Comparison of ENCODE assay signal across 8 mouse cellular contexts in the genomic region with DNA sequence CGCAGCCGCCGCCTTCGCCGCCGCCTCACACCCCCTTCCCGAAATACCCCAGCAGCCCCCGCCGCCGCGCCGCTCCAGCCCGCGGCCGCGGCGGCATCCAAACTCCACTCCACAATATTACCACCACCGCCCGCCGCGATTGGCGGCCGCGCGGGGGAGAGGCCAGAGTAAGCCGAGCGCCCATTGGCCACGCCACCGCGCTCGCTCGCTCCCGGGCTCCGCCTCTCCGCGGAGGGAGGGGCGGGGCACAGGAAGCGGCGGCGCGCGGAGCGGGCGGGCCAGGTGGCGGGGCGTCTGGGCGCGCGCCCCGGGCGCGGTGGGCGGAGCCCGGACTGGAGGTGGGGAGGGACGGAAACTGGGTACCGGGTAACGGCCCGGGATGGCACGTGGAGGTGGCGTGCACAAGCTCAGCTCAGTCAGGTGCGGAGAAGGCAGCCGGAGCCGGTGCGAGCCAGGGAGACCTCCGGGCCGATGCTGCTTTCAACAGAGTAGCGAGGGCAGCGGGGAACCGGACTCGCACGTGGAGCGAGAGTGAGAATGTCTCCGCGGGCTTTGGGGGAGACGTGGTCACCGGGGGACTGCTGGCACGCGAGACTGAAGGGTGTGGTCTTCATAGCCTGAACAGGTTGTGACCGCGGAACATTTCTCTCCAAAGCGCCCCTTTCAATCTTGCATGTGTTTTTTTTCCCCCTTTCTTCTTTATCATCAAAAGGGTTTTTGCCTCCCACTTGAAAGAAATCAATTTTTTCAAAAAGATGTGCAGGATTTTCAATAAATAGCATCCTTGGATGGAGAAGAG. TPM values are rescaled to one million over a fixed set of nuclear protein-coding genes. Genes with fewer than 3 reads are reported as not detected.
A peak's percentile ranks its signal among the peaks of the same experiment; 100 is the strongest.
DNase-seq lines count a peak whose midpoint lies in the region; ATAC-seq and TF ChIP-seq lines count a peak whose summit lies in the region.

A gene (minus strand): TSS at position 81 of the 799 bp plus-strand sequence.

- TF ChIP-seq POLR2A in olfactory bulb, adult 2 months (IDR thresholded peaks at IDR 0.05; ENCODE audit: insufficient read depth, low read depth, low read length), result peak; percentile 59
- TF ChIP-seq POLR2A in thymus, adult 2 months (IDR thresholded peaks at IDR 0.05; ENCODE audit: control insufficient read depth, extremely low read depth, insufficient read depth, low read length, poor library complexity), result peak; percentile 68; the same call in 1 of the 2 replicates

- TF ChIP-seq CTCF in G1E (IDR thresholded peaks at IDR 0.05; ENCODE audit: low read depth, low read length), result no peak
- no peak for TF ChIP-seq CTCF in layer of hippocampus, adult 2 months (conservative IDR thresholded peaks at IDR 0.05)
- no peak for TF ChIP-seq CTCF in lung, embryonic 14.5 days (IDR thresholded peaks at IDR 0.05; ENCODE audit: low read depth)
- TF ChIP-seq CTCF in olfactory bulb, adult 2 months (IDR thresholded peaks at IDR 0.05; ENCODE audit: insufficient read depth, low read depth, low read length), result no peak
- peak; percentile 69 for TF ChIP-seq CTCF in thymus, adult 2 months (IDR thresholded peaks at IDR 0.05; ENCODE audit: borderline replicate concordance, control insufficient read depth, extremely low read depth, insufficient read depth, low read length, poor library complexity)

- peak within 1 kb of the TSS; percentile 88 for H3K9ac ChIP-seq in forebrain, embryonic 16.5 days (replicated peaks; ENCODE audit: low read depth, low read length)
- H3K9ac ChIP-seq in lung, embryonic 14.5 days, result peak within 1 kb of the TSS; percentile 80

- peak within 1 kb of the TSS; percentile 91 for H3K27ac ChIP-seq in forebrain, embryonic 16.5 days (ENCODE audit: low read length)
- H3K27ac ChIP-seq in layer of hippocampus, adult 2 months, result peak within 1 kb of the TSS; percentile 92
- H3K27ac ChIP-seq in lung, embryonic 14.5 days (ENCODE audit: low read depth), result peak within 1 kb of the TSS; percentile 93
- peak within 1 kb of the TSS; percentile 70 for H3K27ac ChIP-seq in olfactory bulb, adult 2 months (ENCODE audit: insufficient read depth, low read depth, low read length)
- H3K27ac ChIP-seq in thymus, adult 2 months (ENCODE audit: control insufficient read depth, insufficient read depth, low read length), result no peak within 1 kb of the TSS

- H3K27me3 ChIP-seq in G1E (ENCODE audit: insufficient read depth, low read length), result no peaks in the 10 kb centered on the region
- H3K27me3 ChIP-seq in forebrain, embryonic 16.5 days (replicated peaks; ENCODE audit: control insufficient read depth, insufficient read depth, low read length), result no peaks in the 10 kb centered on the region
- H3K27me3 ChIP-seq in lung, embryonic 14.5 days (ENCODE audit: insufficient read depth, low read length), result no peaks in the 10 kb centered on the region
- no peaks in the 10 kb centered on the region for H3K27me3 ChIP-seq in thymus, adult 2 months (ENCODE audit: control insufficient read depth, insufficient read depth, low read length)

- H3K4me1 ChIP-seq in G1E (ENCODE audit: insufficient read depth, low read depth, low read length), result peaks cover 31% of the 10 kb centered on the region
- H3K4me1 ChIP-seq in forebrain, embryonic 16.5 days (replicated peaks; ENCODE audit: control insufficient read depth, insufficient read depth, low read length), result peaks cover 9% of the 10 kb centered on the region
- H3K4me1 ChIP-seq in lung, embryonic 14.5 days (ENCODE audit: insufficient read depth), result no peaks in the 10 kb centered on the region
- no peaks in the 10 kb centered on the region for H3K4me1 ChIP-seq in olfactory bulb, adult 2 months (ENCODE audit: control insufficient read depth, insufficient read depth, low read length)
- peaks cover 5% of the 10 kb centered on the region; the same call in 1 of the 2 replicates for H3K4me1 ChIP-seq in thymus, adult 2 months (replicated peaks; ENCODE audit: control insufficient read depth, insufficient read depth, low read length)

- DNase-seq in G1E (ENCODE audit: low spot score), result peak; percentile 94
- peak; percentile 94 to 98 for DNase-seq in cerebellum, adult 18-20 months
- peak; percentile 94 for DNase-seq in heart, postnatal 36 days
- peak; percentile 93 to 94 for DNase-seq in layer of hippocampus, adult 2 months (ENCODE audit: low spot score in 2 of 2)
- peak; percentile 98 for DNase-seq in lung, embryonic 14.5 days
- peak; percentile 97 for DNase-seq in thymus, adult 2 months

- under 1% methylated on average over 78 of the region's 81 CpGs for WGBS in forebrain, embryonic 16.5 days
- under 1% methylated on average over 77 of the region's 81 CpGs for WGBS in lung, embryonic 14.5 days
- under 1% methylated on average over 79 of the region's 81 CpGs for WGBS in olfactory bulb, adult 2 months
- WGBS in thymus, adult 2 months, result under 1% methylated on average over 81 of the region's 81 CpGs

- intact Hi-C loops in heart, postnatal 36 days (cut with DNase I), result loop anchor here (5.0 kb wide), 1 partner anchor 72 kb away; no protein-coding TSS in a partner anchor

- peak within 1 kb of the TSS; percentile 99 for H3K4me3 ChIP-seq in G1E (ENCODE audit: low read depth, low read length)
- H3K4me3 ChIP-seq in forebrain, embryonic 16.5 days (replicated peaks; ENCODE audit: low read length), result peak within 1 kb of the TSS; percentile 75
- peak within 1 kb of the TSS; percentile 93 for H3K4me3 ChIP-seq in layer of hippocampus, adult 2 months
- H3K4me3 ChIP-seq in lung, embryonic 14.5 days (ENCODE audit: low read depth, low read length), result peak within 1 kb of the TSS; percentile 92
- peak within 1 kb of the TSS; percentile 69 for H3K4me3 ChIP-seq in olfactory bulb, adult 2 months (ENCODE audit: insufficient read depth, low read depth, low read length)
- H3K4me3 ChIP-seq in thymus, adult 2 months (ENCODE audit: control insufficient read depth, insufficient read depth, low read length), result peak within 1 kb of the TSS; percentile 78

- peak; percentile 80 for ATAC-seq in G1E (ENCODE audit: extremely low read depth, insufficient number of reproducible peaks, low FRiP score, poor library complexity, severe bottlenecking)
- ATAC-seq in forebrain, embryonic 16.5 days, result peak; percentile 98
- peak; percentile 99 for ATAC-seq in lung, embryonic 14.5 days (ENCODE audit: insufficient read depth)

- H3K4me2 ChIP-seq in forebrain, embryonic 16.5 days (ENCODE audit: low read length), result peak within 1 kb of the TSS; percentile 62
- H3K4me2 ChIP-seq in lung, embryonic 14.5 days, result peak within 1 kb of the TSS; percentile 78

- H3K9me3 ChIP-seq in G1E (replicated peaks), result no peaks in the 10 kb centered on the region
- H3K9me3 ChIP-seq in forebrain, embryonic 16.5 days (ENCODE audit: control insufficient read depth, low read length), result no peaks in the 10 kb centered on the region
- no peaks in the 10 kb centered on the region for H3K9me3 ChIP-seq in lung, embryonic 14.5 days (ENCODE audit: low read depth, low read length)

- H3K36me3 ChIP-seq in G1E (replicated peaks), result no peaks in the 10 kb centered on the region
- H3K36me3 ChIP-seq in forebrain, embryonic 16.5 days (ENCODE audit: control insufficient read depth, insufficient read depth), result no peaks in the 10 kb centered on the region
- no peaks in the 10 kb centered on the region for H3K36me3 ChIP-seq in lung, embryonic 14.5 days (ENCODE audit: insufficient read depth)
- H3K36me3 ChIP-seq in thymus, adult 2 months (ENCODE audit: control insufficient read depth, insufficient read depth, low read length), result no peaks in the 10 kb centered on the region

RNA-seq across cellular contexts. Expression of the gene that starts here (rescaled TPM):
- 33.9 and 40.9 TPM in 2 replicates for total RNA-seq in G1E (2014; fragmentation: Nextera tagmentation)
- total RNA-seq in G1E (2017), result 66.9 and 69.4 TPM in 2 replicates
- 2.6 and 3.2 TPM in 2 replicates for polyA plus RNA-seq in G1E (2012)
- polyA plus RNA-seq in forebrain, embryonic 16.5 days (2015; fragmentation: Nextera tagmentation; extraction: Ambion mirVana), result 12.2 and 12.4 TPM in 2 replicates
- total RNA-seq in heart, postnatal 36 days (2021), result 10 to 100 TPM; 23.3 to 28.3 TPM
- total RNA-seq in layer of hippocampus, adult 2 months (2021), result 10 to 100 TPM; 45.6 to 55.5 TPM
- 11.7 and 12.6 TPM in 2 replicates for polyA plus RNA-seq in lung, embryonic 14.5 days (2014; fragmentation: Nextera tagmentation; extraction: Ambion mirVana)
- polyA plus RNA-seq in olfactory bulb, adult 2 months (2012; ENCODE audit: insufficient read depth, insufficient read length, low replicate concordance, missing spikeins), result not detected in 2 replicates
- polyA plus RNA-seq in thymus, adult 2 months (2012; rRNA removed), result 18.2 and 20.0 TPM in 2 replicates
